Mouse (Mus musculus) ES-E14 (cell line): ENCODE data around the gene Rad50. TPM values are rescaled to one million over a fixed set of nuclear protein-coding genes. Genes with fewer than 3 reads are reported as not detected.

ENCODE experiments used
- DNase-seq: peaks from one replicate; pipeline ENCODE4 v3.0.0-alpha.2; 2013; ENCODE audit warnings: low read depth, low spot score
- H3K27ac ChIP-seq: 2 replicates; pipeline ENCODE4 v1.5.1; 2012; ENCODE audit warnings: low read depth, mild to moderate bottlenecking, low read length, moderate library complexity, mixed read lengths; ENCODE audit not compliant: poor library complexity, insufficient read depth, severe bottlenecking
- H3K36me3 ChIP-seq: 2 replicates; pipeline ENCODE4 v1.6.1; 2012; ENCODE audit warnings: mild to moderate bottlenecking, low read length, moderate library complexity, mixed read lengths; ENCODE audit not compliant: control insufficient read depth, poor library complexity, insufficient read depth, severe bottlenecking
- H3K4me1 ChIP-seq, 2 experiments: fragments of 150-350 bp in 1 of 2; sonication (generic) in 1 of 2; 2 replicates each; pipeline ENCODE4 v1.6.1; 2012; ENCODE audit warnings: low read length in 2 of 2, mild to moderate bottlenecking in 1 of 2, mixed read lengths in 1 of 2; ENCODE audit not compliant: control insufficient read depth in 2 of 2, insufficient read depth in 2 of 2, poor library complexity in 1 of 2
- H3K4me3 ChIP-seq, 2 experiments: fragments of 150-350 bp in 1 of 2; sonication (generic) in 1 of 2; 2 replicates each; pipeline ENCODE4 v1.5.1; 2012; ENCODE audit warnings: low read length in 2 of 2, low read depth in 1 of 2, mild to moderate bottlenecking in 1 of 2, mixed read lengths in 1 of 2; ENCODE audit not compliant: insufficient read depth in 1 of 2, poor library complexity in 1 of 2, severe bottlenecking in 1 of 2
- H3K9ac ChIP-seq: 2 replicates; pipeline ENCODE4 v1.6.1; 2012; ENCODE audit warnings: low read depth, mild to moderate bottlenecking, low read length, mixed read lengths; ENCODE audit not compliant: poor library complexity, insufficient read depth, severe bottlenecking
- H3K9me3 ChIP-seq: fragments of 150-350 bp; sonication (generic); 2 replicates; pipeline ENCODE4 v1.6.1; 2012; ENCODE audit warnings: low read depth, mild to moderate bottlenecking, low read length; ENCODE audit not compliant: control insufficient read depth, insufficient read depth
- CHD2 ChIP-seq: IDR thresholded peaks from 2 replicates; pipeline ENCODE4 v1.6.1; 2014; ENCODE audit warnings: mild to moderate bottlenecking, low read depth, low read length, inconsistent platforms
- HCFC1 ChIP-seq: IDR thresholded peaks from 2 replicates; pipeline ENCODE4 v1.6.1; 2012; ENCODE audit warnings: low read length, inconsistent platforms, borderline replicate concordance; ENCODE audit not compliant: insufficient read depth
- MAFK ChIP-seq: IDR thresholded peaks from 2 replicates; pipeline ENCODE4 v1.6.1; 2014; ENCODE audit warnings: mild to moderate bottlenecking, low read depth, low read length, inconsistent platforms; ENCODE audit not compliant: insufficient read depth
- ZC3H11A ChIP-seq: IDR thresholded peaks from 2 replicates; pipeline ENCODE4 v1.6.1; 2012; ENCODE audit warnings: low read depth, mild to moderate bottlenecking, inconsistent platforms, low read length, borderline replicate concordance
- ZNF384 ChIP-seq: IDR thresholded peaks from 2 replicates; pipeline ENCODE4 v1.6.1; 2012; ENCODE audit warnings: low read depth, low read length, inconsistent platforms
- in situ Hi-C, 2 experiments: fragments of 600-800 bp; cut with MboI; formaldehyde crosslinking; loops; one replicate each; pipeline ENCODE4 v1.15.1; 2025; ENCODE audit warnings: low sequenced_read_pairs in 2 of 2, inconsistent platforms in 1 of 2; ENCODE audit not compliant: unreplicated experiment in 2 of 2
- total RNA-seq: library from RNA; depleted of rRNA; stranded (reverse); fragments of 300-350 nt; gene quantifications from 2 replicates; pipeline ENCODE4 v1.2.3, GENCODE M21; 2012

Rad50 gene
- total RNA-seq, 1 experiment: 32.0 TPM

DNA sequence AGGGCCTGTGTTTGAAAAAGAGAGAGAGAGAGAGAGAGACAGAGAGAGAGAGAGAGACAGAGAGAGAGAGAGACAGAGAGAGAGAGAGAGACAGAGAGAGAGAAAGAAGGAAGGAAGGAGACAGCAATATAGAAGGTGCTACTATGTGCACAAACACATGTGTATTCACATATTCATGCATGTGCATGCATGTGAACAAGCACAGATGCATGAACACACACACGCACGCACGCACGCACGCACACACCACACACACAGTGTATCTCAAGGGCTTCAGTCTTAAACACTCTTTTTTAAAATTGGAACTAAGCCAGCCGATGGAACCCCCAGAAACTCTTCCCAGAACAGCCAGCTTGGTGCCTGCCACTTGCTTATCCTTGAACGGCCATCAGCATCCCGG, 91.5 kb downstream of the Rad50 start:
- TF ChIP-seq ZC3H11A: no peak
- H3K9ac ChIP-seq: no peak overlapping the region
- H3K4me3 ChIP-seq: no peak overlapping the region
- no peak for DNase-seq
- no peaks in the 10 kb centered on the region for H3K9me3 ChIP-seq
- in situ Hi-C loops: no loop called here
- no peaks in the 10 kb centered on the region for H3K4me1 ChIP-seq
- no peaks in the 10 kb centered on the region for H3K36me3 ChIP-seq
- H3K27ac ChIP-seq: no peak overlapping the region

- no peaks in the 10 kb centered on the region for H3K36me3 ChIP-seq
- in situ Hi-C loops: no loop called here
- H3K9me3 ChIP-seq: no peaks in the 10 kb centered on the region
- no peaks in the 10 kb centered on the region for H3K4me1 ChIP-seq
- no peak for DNase-seq
- H3K27ac ChIP-seq: no peak overlapping the region
- no peak overlapping the region for H3K4me3 ChIP-seq
- no peak overlapping the region for H3K9ac ChIP-seq
- no peak for TF ChIP-seq ZC3H11A
Observed at GRCm38 (mm10) chr11:53615172-53615571, 91.9 kb downstream of the Rad50 start.

DNA sequence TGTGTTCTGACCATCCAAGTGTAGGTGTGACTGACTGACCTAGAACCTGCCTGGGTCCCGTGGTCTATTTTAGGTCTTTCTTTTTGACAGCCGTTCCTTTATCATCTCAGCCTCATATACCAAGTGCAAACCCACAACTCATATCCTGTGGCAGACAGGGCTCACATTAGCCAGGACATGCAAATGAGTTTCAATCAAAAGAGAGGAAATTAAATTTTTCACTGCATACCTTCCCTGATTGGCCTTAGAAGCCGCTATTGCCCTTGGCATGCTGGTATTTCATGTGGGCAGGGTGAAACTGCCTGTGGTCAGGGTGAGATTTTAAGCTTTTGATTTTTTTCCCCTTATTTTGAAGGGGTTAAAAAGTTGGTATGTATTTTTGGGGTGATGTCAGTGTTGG, 97.4 kb downstream of the Rad50 start:
- H3K4me1 ChIP-seq: no peaks in the 10 kb centered on the region
- TF ChIP-seq ZNF384 (no peak), HCFC1 (no peak), ZC3H11A (no peak), CHD2 (no peak), MAFK (no peak)
- no peak overlapping the region for H3K4me3 ChIP-seq
- no peak for DNase-seq
- H3K36me3 ChIP-seq: no peaks in the 10 kb centered on the region
- no peak overlapping the region for H3K27ac ChIP-seq
- H3K9ac ChIP-seq: no peak overlapping the region
- in situ Hi-C loops: no loop called here
- H3K9me3 ChIP-seq: no peaks in the 10 kb centered on the region

GRCm38 (mm10) chr11:53609231-53609630, 97.9 kb downstream of the Rad50 start:
- no peak for DNase-seq
- no peak overlapping the region for H3K4me3 ChIP-seq
- no peaks in the 10 kb centered on the region for H3K4me1 ChIP-seq
- H3K9ac ChIP-seq: no peak overlapping the region
- TF ChIP-seq CHD2: no peak
- no peak for TF ChIP-seq ZNF384
- TF ChIP-seq ZC3H11A: no peak
- TF ChIP-seq HCFC1: no peak
- TF ChIP-seq MAFK: no peak
- H3K36me3 ChIP-seq: no peaks in the 10 kb centered on the region
- no peaks in the 10 kb centered on the region for H3K9me3 ChIP-seq
- H3K27ac ChIP-seq: no peak overlapping the region
- in situ Hi-C loops: no loop called here

GRCm38 (mm10) chr11:53605609-53606008, 101.5 kb downstream of the Rad50 start:
- H3K9ac ChIP-seq: no peak overlapping the region
- in situ Hi-C loops: no loop called here
- DNase-seq: no peak
- no peaks in the 10 kb centered on the region for H3K36me3 ChIP-seq
- H3K4me3 ChIP-seq: peak overlapping the region in 1 of 2 experiments; percentile 7; a peak in 1 of 4 replicates
- TF ChIP-seq ZC3H11A (no peak), ZNF384 (no peak), MAFK (no peak), HCFC1 (no peak), CHD2 (no peak)
- H3K27ac ChIP-seq: no peak overlapping the region
- no peaks in the 10 kb centered on the region for H3K9me3 ChIP-seq
- H3K4me1 ChIP-seq: peaks cover 0 to 1% of the 10 kb centered on the region in 2 experiments; a peak in 1 of 4 replicates
